Mouse (Mus musculus) hindbrain, embryonic 15.5 days (tissue): ENCODE measurements around the gene Nol11. TPM values are rescaled to one million over a fixed set of nuclear protein-coding genes. Genes with fewer than 3 reads are reported as not detected.
"Not testable (repeated sequence)": the region's sequence is repeated elsewhere in the genome, so short reads cannot be mapped to it uniquely, and the experiment has no call there.

Source experiments
- ATAC-seq: fragments of 200-750 bp; cut with Nextera tagmentation; 2 replicates; pipeline ENCODE4 v1.8.0; 2017; ENCODE audit warnings: low read depth, moderate number of reproducible peaks, moderate TSS enrichment; ENCODE audit not compliant: low FRiP score
- H3K27ac ChIP-seq: fragments of 300-500 bp; sonication (generic); replicated peaks from 2 replicates; pipeline ENCODE4 v1.5.1; 2015; ENCODE audit warnings: mild to moderate bottlenecking, inconsistent platforms
- H3K27me3 ChIP-seq: fragments of 300-500 bp; sonication (generic); 2 replicates; pipeline ENCODE4 v1.6.1; 2015; ENCODE audit warnings: control low read depth, inconsistent platforms
- H3K36me3 ChIP-seq: fragments of 300-500 bp; sonication (generic); 2 replicates; pipeline ENCODE4 v1.6.1; 2015; ENCODE audit warnings: control low read depth, inconsistent platforms
- H3K4me1 ChIP-seq: fragments of 300-500 bp; sonication (generic); replicated peaks from 2 replicates; pipeline ENCODE4 v1.6.1; 2015; ENCODE audit warnings: control low read depth, inconsistent platforms
- H3K4me2 ChIP-seq: fragments of 300-500 bp; sonication (generic); 2 replicates; pipeline ENCODE4 v1.6.1; 2015; ENCODE audit warnings: moderate library complexity, mild to moderate bottlenecking, inconsistent platforms
- H3K4me3 ChIP-seq: fragments of 300-500 bp; sonication (generic); 2 replicates; pipeline ENCODE4 v1.5.1; 2015; ENCODE audit warnings: mild to moderate bottlenecking, inconsistent platforms
- H3K9ac ChIP-seq: fragments of 300-500 bp; sonication (generic); 2 replicates; pipeline ENCODE4 v1.6.1; 2015; ENCODE audit warnings: inconsistent platforms
- H3K9me3 ChIP-seq: fragments of 300-500 bp; sonication (generic); 2 replicates; pipeline ENCODE4 v1.6.1; 2016; ENCODE audit warnings: control low read depth, inconsistent platforms
- WGBS: fragments of 180-500 bp; shearing (Covaris S2); methylation state at CpG from one replicate; pipeline ENCODE4 v1.1.7; 2015; 5-methylcytosine and 5-hydroxymethylcytosine counted together
- polyA plus RNA-seq: library from polyadenylated mRNA; unstranded; fragments of >200 nt; fragmentation: Nextera tagmentation; extraction: Ambion mirVana; gene quantifications from 2 replicates; pipeline ENCODE4 v1.2.1, GENCODE M21; 2015

The Nol11 gene
- polyA plus RNA-seq, 1 experiment from 2014 or later: 46.1 TPM

DNA sequence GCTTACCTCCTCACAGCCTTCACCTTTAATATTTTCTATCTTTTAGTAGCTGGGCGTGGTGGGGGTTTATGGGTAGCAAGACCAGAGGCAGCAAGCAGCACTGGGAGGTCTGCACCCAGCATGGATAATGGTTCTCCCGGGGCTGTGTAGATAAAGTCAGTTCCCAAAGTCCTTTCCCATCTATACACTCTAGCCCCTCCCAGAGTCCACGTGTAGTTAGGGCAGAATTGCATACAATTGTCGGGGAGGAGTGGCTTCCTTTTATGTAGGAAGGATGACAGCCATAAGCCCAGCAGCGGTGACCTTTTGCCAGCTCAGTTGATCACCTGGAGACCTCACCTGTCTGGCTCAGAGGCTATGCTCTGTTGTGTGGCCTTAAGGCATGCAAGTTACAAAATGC is 35.5 kb downstream of the Nol11 start:
- Histone ChIP-seq H3K4me3 (no peak overlapping the region), H3K4me2 (no peak overlapping the region), H3K9ac (no peak overlapping the region), H3K27me3 (no peaks in the 10 kb centered on the region), H3K27ac (no peak overlapping the region), H3K9me3 (no peaks in the 10 kb centered on the region), H3K4me1 (no peaks in the 10 kb centered on the region), H3K36me3 (no peaks in the 10 kb centered on the region)
- ATAC-seq: no peak
- 81% methylated on average over 5 of the region's 5 CpGs for WGBS

DNA sequence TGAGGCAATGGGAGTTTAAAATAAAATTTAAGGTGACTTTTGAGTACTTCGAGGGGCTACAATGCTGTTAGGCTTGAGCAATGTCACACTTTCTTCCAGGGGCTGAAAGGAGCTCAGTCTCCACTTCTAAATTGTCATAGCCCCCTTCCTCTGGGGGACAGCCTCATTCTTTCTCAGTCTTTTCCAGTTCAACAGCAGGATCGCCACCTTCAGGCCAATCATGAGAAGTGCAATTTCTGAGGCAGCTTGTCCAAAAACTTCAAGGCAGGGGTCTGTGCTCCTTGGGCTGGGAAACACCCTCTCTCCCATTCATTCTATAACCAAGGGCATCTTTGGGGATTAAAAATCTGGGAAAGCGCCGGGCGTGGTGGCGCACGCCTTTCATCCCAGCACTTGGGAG is 37.4 kb downstream of the Nol11 start:
- Histone ChIP-seq H3K27me3 (no peaks in the 10 kb centered on the region), H3K4me2 (no peak overlapping the region), H3K4me1 (no peaks in the 10 kb centered on the region), H3K9ac (no peak overlapping the region), H3K9me3 (no peaks in the 10 kb centered on the region), H3K27ac (no peak overlapping the region), H3K4me3 (no peak overlapping the region), H3K36me3 (no peaks in the 10 kb centered on the region)
- ATAC-seq: no peak
- WGBS: 74% methylated on average over 7 of the region's 7 CpGs

DNA sequence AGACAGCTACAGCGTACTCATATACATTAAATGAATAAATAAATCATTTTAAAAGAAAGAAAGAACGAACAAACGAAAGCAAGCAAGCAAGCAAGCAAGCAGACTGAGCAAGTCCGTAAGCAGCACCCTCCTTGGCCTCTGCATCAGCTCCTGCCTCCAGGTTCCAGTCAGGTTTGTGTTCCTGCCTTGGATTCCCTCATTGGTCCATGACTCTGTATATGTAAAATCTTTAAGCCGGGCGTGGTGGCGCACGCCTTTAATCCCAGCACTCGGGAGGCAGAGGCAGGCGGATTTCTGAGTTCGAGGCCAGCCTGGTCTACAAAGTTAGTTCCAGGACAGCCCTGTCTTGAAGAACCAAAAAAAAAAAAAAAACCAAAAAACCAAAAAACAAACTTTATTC is 45.2 kb downstream of the Nol11 start:
- ATAC-seq, H3K9ac ChIP-seq, H3K4me1 ChIP-seq, H3K4me2 ChIP-seq, H3K9me3 ChIP-seq, H3K27me3 ChIP-seq, H3K4me3 ChIP-seq, H3K27ac ChIP-seq, H3K36me3 ChIP-seq: not testable (repeated sequence)
- WGBS: 96% methylated on average over 11 of the region's 11 CpGs

DNA sequence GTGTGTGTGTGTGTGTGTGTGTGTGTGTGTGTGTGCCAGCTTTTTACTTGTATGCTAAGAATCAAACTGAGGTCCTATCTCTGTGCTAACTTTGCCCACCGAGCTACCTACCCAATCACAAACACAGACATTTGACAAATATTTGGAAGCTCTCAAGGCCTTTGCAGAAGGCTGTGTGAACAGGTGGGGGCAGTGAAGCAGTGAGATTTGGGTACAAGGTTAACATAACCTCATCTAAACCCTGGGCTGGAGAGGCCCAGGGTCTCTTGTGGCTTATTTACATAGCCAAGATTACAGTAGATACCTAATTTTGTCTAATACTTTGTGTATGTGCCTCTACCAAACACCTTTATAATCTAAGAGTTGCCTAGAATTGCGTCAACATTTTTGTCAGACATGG is 46.8 kb downstream of the Nol11 start:
- Histone ChIP-seq H3K36me3 (no peaks in the 10 kb centered on the region), H3K9ac (no peak overlapping the region), H3K9me3 (no peaks in the 10 kb centered on the region), H3K27me3 (no peaks in the 10 kb centered on the region), H3K4me2 (no peak overlapping the region), H3K4me3 (no peak overlapping the region), H3K27ac (no peak overlapping the region), H3K4me1 (no peaks in the 10 kb centered on the region)
- WGBS: 96% methylated on average over 2 of the region's 2 CpGs
- no peak for ATAC-seq

DNA sequence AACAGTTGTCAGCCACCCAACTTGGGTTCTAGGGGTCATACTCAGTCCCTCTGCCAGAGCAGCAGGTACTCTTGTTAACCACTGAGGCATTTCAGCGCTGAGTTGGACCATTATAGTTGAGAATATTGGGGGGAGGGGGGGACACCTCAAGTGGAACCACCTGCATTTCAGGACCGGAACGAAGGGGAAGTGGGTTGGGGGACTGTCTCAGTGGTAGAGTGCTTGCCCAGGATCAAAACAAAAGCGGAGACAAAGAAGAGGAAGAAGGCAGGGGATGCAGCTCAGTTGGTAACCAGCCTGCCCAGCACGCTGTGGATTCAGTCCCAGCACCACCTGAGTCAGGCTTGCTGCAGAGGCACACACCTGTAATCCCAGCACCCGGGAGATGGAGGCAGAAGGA is 48.4 kb downstream of the Nol11 start:
- ATAC-seq: no peak
- Histone ChIP-seq H3K27me3 (no peaks in the 10 kb centered on the region), H3K4me3 (no peak overlapping the region), H3K9me3 (no peaks in the 10 kb centered on the region), H3K36me3 (no peaks in the 10 kb centered on the region), H3K27ac (no peak overlapping the region), H3K4me1 (no peaks in the 10 kb centered on the region), H3K9ac (no peak overlapping the region), H3K4me2 (no peak overlapping the region)
- 19% methylated on average over 6 of the region's 6 CpGs for WGBS

DNA sequence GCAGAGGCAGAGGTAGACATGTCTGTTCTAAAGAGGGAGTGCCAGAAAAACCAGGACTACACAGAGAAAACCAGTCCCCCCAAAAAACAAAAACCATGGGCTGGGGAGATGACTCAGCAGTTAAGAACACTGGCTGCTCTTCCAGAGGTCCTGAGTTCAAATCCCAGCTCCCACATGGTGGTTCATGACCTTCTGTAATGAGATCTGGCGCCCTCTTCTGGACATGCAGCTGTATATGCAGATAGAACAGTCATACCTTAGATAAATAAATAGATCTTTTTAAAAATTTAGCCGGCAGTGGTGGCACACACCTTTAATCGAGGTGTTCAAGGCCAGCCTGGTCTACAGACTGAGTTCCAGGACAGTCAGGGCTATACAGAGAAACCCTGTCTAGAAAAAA is 50.5 kb downstream of the Nol11 start:
- Histone ChIP-seq H3K27ac (no peak overlapping the region), H3K4me1 (no peaks in the 10 kb centered on the region), H3K4me2 (no peak overlapping the region), H3K9ac (no peak overlapping the region), H3K36me3 (no peaks in the 10 kb centered on the region), H3K9me3 (no peaks in the 10 kb centered on the region), H3K27me3 (no peaks in the 10 kb centered on the region), H3K4me3 (no peak overlapping the region)
- 82% methylated on average over 3 of the region's 3 CpGs for WGBS
- no peak for ATAC-seq

DNA sequence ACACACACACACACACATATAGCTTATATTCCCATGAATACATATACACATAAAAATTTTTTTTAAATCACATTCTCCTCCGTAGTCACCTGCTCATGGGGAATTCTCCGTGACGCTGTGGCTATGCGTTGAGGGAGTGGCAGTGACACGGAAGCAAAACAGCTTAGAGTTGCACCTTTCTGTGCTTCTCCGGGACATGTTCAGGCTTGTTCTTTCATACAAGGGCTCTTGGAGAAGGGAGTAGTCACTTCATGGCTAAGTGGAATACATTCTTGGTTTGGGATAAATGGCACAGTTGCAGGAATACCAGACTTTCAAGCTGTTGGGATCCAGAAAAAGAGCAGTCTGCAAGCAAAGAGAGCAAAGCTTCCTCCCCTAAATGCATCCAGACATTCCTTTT is 51.6 kb downstream of the Nol11 start:
- H3K27ac ChIP-seq: no peak overlapping the region
- no peak overlapping the region for H3K4me3 ChIP-seq
- ATAC-seq: no peak
- WGBS: 98% methylated on average over 6 of the region's 6 CpGs
- H3K9ac ChIP-seq: no peak overlapping the region
- H3K9me3 ChIP-seq: no peaks in the 10 kb centered on the region
- H3K4me1 ChIP-seq: peaks cover 2% of the 10 kb centered on the region; the same call in 1 of the 2 replicates
- no peak overlapping the region for H3K4me2 ChIP-seq
- no peaks in the 10 kb centered on the region for H3K27me3 ChIP-seq
- H3K36me3 ChIP-seq: no peaks in the 10 kb centered on the region

DNA sequence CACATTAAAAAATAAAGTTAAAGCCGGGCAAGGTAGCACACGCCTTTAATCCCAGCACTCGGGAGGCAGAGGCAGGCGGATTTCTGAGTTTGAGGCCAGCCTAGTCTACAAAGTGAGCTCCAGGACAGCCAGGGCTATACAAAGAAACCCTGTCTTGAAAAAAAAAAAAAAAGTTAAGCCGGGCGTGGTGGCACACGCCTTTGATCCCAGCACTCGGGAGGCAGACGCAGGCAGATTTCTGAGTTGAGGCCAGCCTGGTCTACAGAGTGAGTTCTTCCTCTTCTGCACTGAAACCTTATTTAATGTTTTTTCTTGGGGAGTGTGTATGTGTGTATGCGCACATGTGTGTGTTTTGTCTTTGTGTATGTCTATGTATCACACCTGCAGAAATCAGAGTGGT is 52.7 kb downstream of the Nol11 start:
- H3K9me3 ChIP-seq, H3K36me3 ChIP-seq, H3K9ac ChIP-seq, H3K4me3 ChIP-seq, H3K4me2 ChIP-seq, ATAC-seq, H3K27me3 ChIP-seq, H3K4me1 ChIP-seq, H3K27ac ChIP-seq: not testable (repeated sequence)
- 93% methylated on average over 10 of the region's 10 CpGs for WGBS

DNA sequence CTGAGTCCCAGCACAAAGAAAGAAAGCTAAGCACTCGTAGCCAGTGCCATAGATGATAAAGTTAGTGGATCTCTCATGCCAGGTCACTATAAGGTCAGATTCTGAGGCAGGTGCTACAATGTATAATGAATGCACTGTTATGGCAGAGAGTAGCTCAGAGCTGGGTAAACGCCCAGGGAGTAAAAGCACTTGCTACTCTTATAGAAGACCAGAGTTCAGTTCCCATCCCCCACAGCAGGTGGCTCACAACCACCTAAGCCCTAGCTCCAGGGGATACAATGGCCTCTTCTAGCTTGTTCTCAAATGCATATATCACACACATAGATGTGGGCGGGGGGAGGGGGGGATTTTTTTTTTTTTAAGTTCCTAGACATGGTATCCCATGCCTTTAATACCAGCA is 53.4 kb downstream of the Nol11 start:
- H3K4me2 ChIP-seq: no peak overlapping the region
- 59% methylated on average over 3 of the region's 3 CpGs for WGBS
- peaks cover 7% of the 10 kb centered on the region; the same call in 1 of the 2 replicates for H3K4me1 ChIP-seq
- H3K36me3 ChIP-seq: no peaks in the 10 kb centered on the region
- no peak overlapping the region for H3K27ac ChIP-seq
- no peak overlapping the region for H3K9ac ChIP-seq
- no peak overlapping the region for H3K4me3 ChIP-seq
- no peaks in the 10 kb centered on the region for H3K9me3 ChIP-seq
- no peak for ATAC-seq
- H3K27me3 ChIP-seq: no peaks in the 10 kb centered on the region

DNA sequence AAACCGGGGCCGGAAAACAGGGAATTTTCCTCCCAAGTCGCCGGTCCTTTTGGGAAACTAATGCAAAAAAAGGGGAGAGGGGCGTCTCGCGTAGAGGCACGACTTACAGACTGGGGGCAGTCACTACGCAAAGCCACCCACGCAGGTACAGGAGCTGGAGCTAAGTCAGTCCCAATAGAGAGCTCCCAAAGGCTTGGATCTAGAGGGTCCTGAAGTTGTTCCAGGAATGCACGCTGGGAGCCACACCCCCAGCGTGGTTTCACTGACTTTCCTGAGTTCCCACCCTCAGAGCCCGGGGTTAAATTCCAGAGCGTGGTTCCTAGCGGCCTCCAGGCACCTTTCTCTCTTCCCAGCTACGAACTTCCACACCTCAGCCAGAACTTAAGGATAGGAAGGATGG is 56.8 kb downstream of the Nol11 start:
- Histone ChIP-seq H3K4me3 (peak overlapping the region; percentile 68), H3K27ac (peak overlapping the region; percentile 97), H3K36me3 (no peaks in the 10 kb centered on the region), H3K4me2 (peak overlapping the region; percentile 96), H3K27me3 (no peaks in the 10 kb centered on the region), H3K4me1 (peaks cover 30% of the 10 kb centered on the region), H3K9me3 (no peaks in the 10 kb centered on the region), H3K9ac (peak overlapping the region; percentile 98)
- 1% methylated on average over 16 of the region's 16 CpGs for WGBS
- peak; percentile 44; the same call in 1 of the 2 replicates for ATAC-seq

DNA sequence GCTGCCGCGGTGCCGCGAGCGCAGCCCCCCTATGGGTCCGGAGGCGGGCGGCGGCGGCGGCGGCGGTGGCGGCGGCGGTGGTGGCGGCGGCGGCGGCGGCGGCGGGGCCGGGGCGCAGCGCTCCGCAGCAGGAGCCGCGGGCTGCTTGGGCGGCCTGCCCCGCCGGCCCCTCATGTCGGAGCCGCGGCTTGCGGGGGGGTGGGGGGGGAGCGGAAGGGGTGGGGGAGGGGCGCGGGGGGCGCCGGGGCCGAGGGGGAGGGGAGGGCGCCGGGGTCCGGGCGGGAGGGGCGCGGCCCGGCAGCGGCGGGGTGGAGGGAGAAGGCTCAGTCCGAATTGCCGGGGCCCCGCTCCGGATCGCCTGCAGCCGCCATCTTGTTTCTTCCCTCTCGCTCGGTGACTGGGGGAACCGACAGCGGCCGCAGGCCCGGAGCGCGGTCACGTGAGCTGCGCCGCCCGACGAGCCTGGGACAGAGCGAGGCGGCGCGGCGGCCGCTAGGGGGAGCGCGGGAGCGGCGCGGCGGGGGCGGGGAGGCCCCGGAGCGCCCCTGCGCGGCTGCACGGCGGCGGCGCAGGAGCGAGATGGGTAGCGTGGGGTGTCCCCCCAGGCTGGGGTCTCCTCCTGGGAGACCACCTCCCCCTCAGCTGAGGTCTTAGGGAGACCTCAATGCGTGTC is 57.3 kb downstream of the Nol11 start, which contains the start of gene Bptf:
Gene Bptf (minus strand): TSS at position 379 of the 673 bp plus-strand sequence.
- no peaks in the 10 kb centered on the region for H3K9me3 ChIP-seq
- peak within 1 kb of the TSS; percentile 98 for H3K9ac ChIP-seq
- peak within 1 kb of the TSS; percentile 96 for H3K4me2 ChIP-seq
- H3K4me1 ChIP-seq: peaks cover 31% of the 10 kb centered on the region
- ATAC-seq: peak; percentile 97
- peak within 1 kb of the TSS; percentile 68 for H3K4me3 ChIP-seq
- H3K27me3 ChIP-seq: no peaks in the 10 kb centered on the region
- WGBS: under 1% methylated on average over 42 of the region's 94 CpGs
- peak within 1 kb of the TSS; percentile 97 for H3K27ac ChIP-seq
- no peaks in the 10 kb centered on the region for H3K36me3 ChIP-seq

DNA sequence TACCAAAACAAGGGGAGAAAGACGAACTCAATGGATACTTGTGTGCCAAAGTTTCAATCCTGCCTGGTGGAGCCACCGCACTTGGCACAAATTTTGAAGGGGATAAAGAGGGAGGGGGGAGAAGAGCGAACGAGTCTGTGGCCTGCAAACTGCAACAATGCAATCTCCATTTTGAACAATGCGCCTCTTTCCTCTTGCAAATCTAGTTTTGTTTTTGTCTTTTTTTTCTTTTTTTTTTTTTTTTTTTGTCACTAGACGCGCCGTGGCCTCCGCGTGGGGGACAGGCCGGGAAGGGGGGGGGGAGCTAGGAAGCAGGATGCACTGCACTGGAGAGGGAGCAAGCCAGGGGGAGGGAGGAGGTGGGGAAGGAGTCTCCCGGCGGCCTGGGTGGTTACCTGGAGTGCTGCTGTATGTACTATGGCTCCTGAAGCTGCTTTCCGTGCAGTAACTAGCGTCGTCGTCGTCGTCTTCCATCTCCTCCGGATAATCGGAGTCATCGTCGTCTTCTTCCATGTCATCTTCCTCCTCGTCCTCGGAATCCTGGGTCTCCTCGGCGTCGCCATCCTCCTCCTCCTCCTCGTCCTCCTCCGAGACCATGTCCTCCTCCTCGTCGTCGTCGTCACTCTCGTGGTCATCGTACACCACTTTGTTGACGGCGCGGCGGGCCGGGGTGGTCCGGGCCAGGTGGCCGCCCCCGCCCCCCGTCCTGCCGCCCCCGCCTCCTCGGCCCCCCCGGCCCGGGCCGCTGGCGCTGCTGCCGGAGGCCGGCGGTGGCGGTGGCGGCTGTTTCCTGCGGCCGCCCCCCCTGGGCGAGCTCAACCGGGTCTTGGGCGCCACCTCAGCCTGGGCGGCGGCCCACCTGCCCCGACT is 58.1 kb downstream of the Nol11 start:
- Histone ChIP-seq H3K4me2 (peak overlapping the region; percentile 80), H3K9me3 (no peaks in the 10 kb centered on the region), H3K27ac (peak overlapping the region; percentile 97), H3K4me1 (peaks cover 36% of the 10 kb centered on the region), H3K27me3 (no peaks in the 10 kb centered on the region), H3K4me3 (peak overlapping the region; percentile 68), H3K9ac (peak overlapping the region; percentile 98), H3K36me3 (no peaks in the 10 kb centered on the region)
- ATAC-seq: peak; percentile 68
- WGBS: 0% methylated on average over 44 of the region's 65 CpGs
